Mouse (Mus musculus) midbrain, embryonic 13.5 days (tissue): Measurements from ENCODE around the gene Setdb1. TPM values are rescaled to one million over a fixed set of nuclear protein-coding genes. Genes with fewer than 3 reads are reported as not detected.
"Not testable (repeated sequence)": the region's sequence is repeated elsewhere in the genome, so short reads cannot be mapped to it uniquely, and the experiment has no call there.

Experiments used
- ATAC-seq: fragments of 200-750 bp; cut with Nextera tagmentation; 2 replicates; pipeline ENCODE4 v1.8.0; 2017; ENCODE audit warnings: mild to moderate bottlenecking, moderate TSS enrichment, moderate library complexity
- H3K27ac ChIP-seq: fragments of 300-500 bp; sonication (generic); 2 replicates; pipeline ENCODE4 v1.5.1; 2015; ENCODE audit warnings: inconsistent platforms, mild to moderate bottlenecking, moderate library complexity
- H3K27me3 ChIP-seq: fragments of 300-500 bp; sonication (generic); 2 replicates; pipeline ENCODE4 v1.6.1; 2015; ENCODE audit warnings: mild to moderate bottlenecking, inconsistent platforms
- H3K36me3 ChIP-seq: fragments of 300-500 bp; sonication (generic); 2 replicates; pipeline ENCODE4 v1.6.1; 2015; ENCODE audit warnings: mild to moderate bottlenecking, inconsistent platforms
- H3K4me1 ChIP-seq: fragments of 300-500 bp; sonication (generic); replicated peaks from 2 replicates; pipeline ENCODE4 v1.6.1; 2015; ENCODE audit warnings: inconsistent platforms
- H3K4me2 ChIP-seq: fragments of 300-500 bp; sonication (generic); replicated peaks from 2 replicates; pipeline ENCODE4 v1.6.1; 2015; ENCODE audit warnings: moderate library complexity, mild to moderate bottlenecking, inconsistent platforms
- H3K4me3 ChIP-seq: fragments of 300-500 bp; sonication (generic); replicated peaks from 2 replicates; pipeline ENCODE4 v1.5.1; 2015; ENCODE audit warnings: mild to moderate bottlenecking, inconsistent platforms
- H3K9ac ChIP-seq: fragments of 300-500 bp; sonication (generic); replicated peaks from 2 replicates; pipeline ENCODE4 v1.6.1; 2015; ENCODE audit warnings: mild to moderate bottlenecking, inconsistent platforms
- H3K9me3 ChIP-seq: fragments of 300-500 bp; sonication (generic); 2 replicates; pipeline ENCODE4 v1.6.1; 2016; ENCODE audit warnings: mild to moderate bottlenecking, inconsistent platforms
- WGBS: fragments of 180-500 bp; shearing (Covaris S2); methylation state at CpG from one replicate; pipeline ENCODE4 v1.1.7; 2015; 5-methylcytosine and 5-hydroxymethylcytosine counted together
- polyA plus RNA-seq: library from polyadenylated mRNA; unstranded; fragments of >200 nt; fragmentation: Nextera tagmentation; extraction: Ambion mirVana; gene quantifications from 2 replicates; pipeline ENCODE4 v1.2.1, GENCODE M21; 2015

The Setdb1 gene
- 45.7 and 49.9 TPM in 2 replicates for polyA plus RNA-seq

DNA sequence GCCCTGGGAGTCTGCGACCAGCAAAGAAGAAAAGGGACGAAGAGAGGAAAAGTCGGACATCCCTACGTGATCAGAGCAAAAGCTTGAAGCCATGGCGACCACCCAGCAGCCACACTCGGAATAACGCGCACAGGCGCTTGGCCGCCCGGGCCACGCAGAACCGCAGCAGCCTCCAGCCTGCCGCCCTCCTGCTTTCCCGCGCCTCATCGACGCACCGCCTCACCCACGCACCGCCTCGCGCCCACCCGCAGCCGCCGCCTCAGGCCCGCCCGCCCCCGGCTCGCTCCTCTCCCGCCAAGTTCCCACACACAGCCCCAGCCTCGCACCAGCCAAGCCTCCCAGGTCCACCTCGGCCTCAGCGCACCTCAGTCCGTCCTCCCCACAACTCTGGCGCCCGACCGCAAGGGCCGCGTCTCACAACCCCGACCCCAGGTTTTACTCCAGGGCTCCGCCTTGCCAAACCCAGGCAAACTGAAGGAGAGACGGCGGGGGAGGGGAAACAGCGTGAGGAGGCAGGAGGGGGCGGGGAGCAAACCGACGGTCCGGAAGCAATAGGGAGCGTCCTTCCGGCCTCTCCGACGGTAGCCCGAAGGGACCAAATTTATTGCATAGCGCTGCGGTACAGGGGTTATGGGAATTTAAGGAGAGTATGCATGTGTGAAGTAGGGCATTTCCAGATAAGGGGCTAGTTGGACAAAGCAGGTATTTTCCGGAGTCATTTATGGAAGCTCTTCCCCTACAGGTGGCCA lies at the start of gene Setdb1:
Gene Setdb1, minus strand, starts transcription at position 502 of the 749 bp plus-strand sequence.
- not testable (repeated sequence) for H3K27me3 ChIP-seq, H3K9me3 ChIP-seq, H3K4me1 ChIP-seq
- under 1% methylated on average over 36 of the region's 57 CpGs for WGBS
- ATAC-seq = peak; percentile 97
- 0 out of 2 replicates have a peak within 1 kb of the TSS, but pooled peaks have one; percentile 44 for H3K27ac ChIP-seq
- H3K4me2 ChIP-seq = peak within 1 kb of the TSS; percentile 54
- H3K36me3 ChIP-seq = peaks cover 19% of the 10 kb centered on the region
- peak within 1 kb of the TSS; percentile 54 for H3K4me3 ChIP-seq
- H3K9ac ChIP-seq = peak within 1 kb of the TSS; percentile 63

DNA sequence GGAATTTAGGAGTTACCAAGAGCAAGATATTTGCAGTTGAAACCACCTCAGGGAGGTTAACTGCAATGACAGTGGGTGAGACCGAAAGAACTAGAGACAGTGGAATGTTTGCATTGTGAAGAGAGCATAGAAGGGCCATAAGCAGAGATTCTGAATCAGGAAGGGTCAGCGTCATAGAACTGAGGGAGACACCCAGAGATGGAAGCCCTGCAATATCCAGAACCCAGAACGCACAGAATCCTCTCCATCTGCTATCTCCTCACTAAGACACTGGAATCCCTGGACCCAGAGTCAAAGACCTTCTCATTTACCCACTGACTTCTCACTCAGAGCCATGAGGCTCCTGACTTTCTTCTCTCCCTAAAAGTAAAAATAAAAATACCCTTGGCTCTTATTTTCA lies 45.7 kb upstream of the Setdb1 start, which contains the start of gene 4930558C23Rik:
Gene 4930558C23Rik, minus strand, starts transcription at position 101 of the 400 bp plus-strand sequence.
- Histone ChIP-seq H3K9me3 (no peaks in the 10 kb centered on the region), H3K4me2 (no peak within 1 kb of the TSS), H3K9ac (no peak within 1 kb of the TSS), H3K27me3 (no peaks in the 10 kb centered on the region), H3K27ac (no peak within 1 kb of the TSS), H3K4me1 (no peaks in the 10 kb centered on the region), H3K36me3 (no peaks in the 10 kb centered on the region), H3K4me3 (no peak within 1 kb of the TSS)
- 93% methylated on average over 3 of the region's 3 CpGs for WGBS
- ATAC-seq = no peak

DNA sequence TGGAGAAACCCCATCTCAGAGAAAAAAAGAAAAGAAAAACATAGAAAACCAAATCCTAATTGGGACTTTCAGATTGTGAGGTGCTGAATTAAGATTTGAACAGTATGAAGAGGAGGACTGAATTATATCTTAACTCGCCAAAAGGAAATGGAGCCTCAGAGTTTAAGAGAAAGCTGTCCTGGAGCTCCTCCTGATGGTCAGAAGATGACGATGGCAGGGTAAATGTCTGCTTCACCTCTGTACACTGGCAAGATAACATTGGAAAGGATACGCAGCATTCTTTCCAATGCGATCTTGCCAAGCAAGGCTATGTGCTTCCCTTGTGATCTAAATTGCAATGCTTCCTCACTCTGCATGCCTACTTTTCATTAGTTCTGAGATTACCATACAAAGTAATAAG lies 37.4 kb upstream of the Setdb1 start:
- no peak overlapping the region for H3K9ac ChIP-seq
- H3K36me3 ChIP-seq = no peaks in the 10 kb centered on the region
- H3K4me3 ChIP-seq = no peak overlapping the region
- H3K27me3 ChIP-seq = no peaks in the 10 kb centered on the region
- no peaks in the 10 kb centered on the region for H3K4me1 ChIP-seq
- no peak overlapping the region for H3K4me2 ChIP-seq
- peaks cover 5% of the 10 kb centered on the region; the same call in 1 of the 2 replicates for H3K9me3 ChIP-seq
- no peak overlapping the region for H3K27ac ChIP-seq
- WGBS = 91% methylated on average over 4 of the region's 4 CpGs
- no peak for ATAC-seq

DNA sequence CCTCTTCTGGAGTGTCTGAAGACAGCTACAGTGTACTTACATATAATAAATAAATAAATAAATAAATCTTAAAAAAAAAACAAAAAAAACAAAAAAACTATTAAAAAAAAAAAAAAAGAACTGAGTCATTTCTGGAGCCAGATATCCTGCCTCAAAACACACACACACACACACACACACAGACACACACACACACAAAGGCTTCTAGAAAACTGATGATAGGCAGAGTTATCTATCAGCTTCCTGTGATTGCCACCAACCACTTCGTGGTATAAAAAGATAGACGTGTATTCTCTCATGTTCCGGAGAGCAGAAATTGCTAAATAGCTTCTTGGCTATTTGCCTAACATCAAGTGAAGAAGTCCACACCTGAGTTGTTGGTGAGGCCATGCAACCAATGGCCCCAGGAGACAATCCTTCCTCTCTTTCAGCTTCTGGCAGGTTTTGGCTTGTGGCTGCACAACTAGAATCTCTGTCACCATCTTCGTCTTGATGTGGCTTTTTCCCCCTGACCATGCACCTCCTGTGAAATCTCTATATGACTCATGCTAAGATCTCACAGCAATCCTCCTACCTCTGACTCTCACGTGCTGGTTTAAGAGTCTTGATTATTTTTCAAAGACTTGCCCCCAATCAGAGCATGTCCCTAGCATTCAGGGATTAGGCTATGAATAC lies 28.5 kb upstream of the Setdb1 start:
- H3K9ac ChIP-seq = no peak overlapping the region
- no peak overlapping the region for H3K27ac ChIP-seq
- no peak overlapping the region for H3K4me3 ChIP-seq
- ATAC-seq = no peak
- WGBS = 92% methylated on average over 5 of the region's 5 CpGs
- no peaks in the 10 kb centered on the region for H3K9me3 ChIP-seq
- no peak overlapping the region for H3K4me2 ChIP-seq
- no peaks in the 10 kb centered on the region for H3K27me3 ChIP-seq
- H3K4me1 ChIP-seq = no peaks in the 10 kb centered on the region
- H3K36me3 ChIP-seq = no peaks in the 10 kb centered on the region

DNA sequence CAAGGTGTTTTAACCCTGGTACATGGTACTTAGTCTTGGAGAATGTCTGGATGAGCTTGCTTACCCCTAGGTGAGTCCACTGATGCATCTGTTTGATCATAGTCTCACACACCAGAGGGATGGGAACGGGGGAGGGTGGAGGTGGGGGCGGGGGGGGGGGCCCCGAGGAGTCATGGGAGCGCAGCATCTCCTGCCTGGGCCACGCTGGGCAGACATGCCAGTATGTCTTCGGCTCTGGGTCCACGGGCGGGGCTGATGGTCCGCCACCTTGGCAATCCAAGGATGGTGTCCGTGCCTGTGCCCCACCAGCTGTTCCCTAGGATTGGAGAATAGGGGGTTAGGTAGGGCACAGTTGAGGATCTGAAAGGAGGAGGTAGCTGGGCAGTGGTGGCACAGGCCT lies 16.2 kb upstream of the Setdb1 start:
- H3K27ac ChIP-seq = no peak overlapping the region
- peaks cover 9% of the 10 kb centered on the region for H3K9me3 ChIP-seq
- H3K36me3 ChIP-seq = no peaks in the 10 kb centered on the region
- ATAC-seq = no peak
- no peaks in the 10 kb centered on the region for H3K27me3 ChIP-seq
- no peak overlapping the region for H3K4me2 ChIP-seq
- no peak overlapping the region for H3K4me3 ChIP-seq
- 89% methylated on average over 10 of the region's 10 CpGs for WGBS
- no peak overlapping the region for H3K9ac ChIP-seq
- H3K4me1 ChIP-seq = no peaks in the 10 kb centered on the region

DNA sequence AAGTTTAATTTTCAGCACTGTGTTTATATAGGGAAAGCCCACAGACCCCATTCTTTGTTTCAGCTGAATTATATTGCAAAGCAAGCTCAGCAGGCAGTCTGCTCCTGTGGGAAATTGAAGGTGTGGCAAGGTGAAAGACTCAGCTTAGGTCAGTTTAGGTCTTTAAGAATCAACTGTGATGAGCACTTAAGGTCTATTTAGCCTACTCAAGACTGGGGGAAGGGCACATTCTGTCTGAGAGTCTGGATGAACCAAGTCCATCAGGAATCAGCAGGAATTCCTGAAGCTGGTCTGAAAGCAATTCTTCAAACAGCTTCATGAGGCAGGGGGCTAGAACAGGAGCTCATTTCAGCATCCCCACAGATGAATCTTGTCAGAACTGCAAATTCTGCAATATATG lies 13.1 kb upstream of the Setdb1 start:
- Histone ChIP-seq H3K4me3 (no peak overlapping the region), H3K9me3 (no peaks in the 10 kb centered on the region), H3K9ac (no peak overlapping the region), H3K27me3 (no peaks in the 10 kb centered on the region), H3K36me3 (no peaks in the 10 kb centered on the region), H3K4me2 (no peak overlapping the region), H3K27ac (no peak overlapping the region), H3K4me1 (no peaks in the 10 kb centered on the region)
- no peak for ATAC-seq

DNA sequence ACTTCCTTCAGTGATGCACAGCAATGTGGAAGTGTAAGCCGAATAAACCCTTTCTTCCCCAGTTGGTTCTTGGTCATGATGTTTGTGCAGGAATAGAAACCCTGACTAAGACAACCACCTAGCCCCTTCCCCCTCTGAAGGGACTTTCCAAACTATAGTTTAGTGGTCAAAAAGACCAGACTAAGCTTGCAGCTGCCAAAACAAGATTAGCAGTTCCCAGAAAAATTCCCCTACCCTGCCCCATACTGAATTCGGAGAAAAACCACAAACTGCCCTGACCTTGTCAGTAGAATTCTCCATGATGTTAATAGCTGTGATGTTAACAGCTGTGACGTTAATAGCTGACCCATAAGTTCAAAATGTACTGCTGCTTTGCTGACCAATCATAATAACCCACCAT lies 3.3 kb upstream of the Setdb1 start:
- not testable (repeated sequence) for H3K27me3 ChIP-seq, H3K9ac ChIP-seq, H3K27ac ChIP-seq, H3K9me3 ChIP-seq, H3K4me1 ChIP-seq, H3K36me3 ChIP-seq, H3K4me2 ChIP-seq, ATAC-seq, H3K4me3 ChIP-seq
- WGBS = 82% methylated on average over 3 of the region's 3 CpGs

DNA sequence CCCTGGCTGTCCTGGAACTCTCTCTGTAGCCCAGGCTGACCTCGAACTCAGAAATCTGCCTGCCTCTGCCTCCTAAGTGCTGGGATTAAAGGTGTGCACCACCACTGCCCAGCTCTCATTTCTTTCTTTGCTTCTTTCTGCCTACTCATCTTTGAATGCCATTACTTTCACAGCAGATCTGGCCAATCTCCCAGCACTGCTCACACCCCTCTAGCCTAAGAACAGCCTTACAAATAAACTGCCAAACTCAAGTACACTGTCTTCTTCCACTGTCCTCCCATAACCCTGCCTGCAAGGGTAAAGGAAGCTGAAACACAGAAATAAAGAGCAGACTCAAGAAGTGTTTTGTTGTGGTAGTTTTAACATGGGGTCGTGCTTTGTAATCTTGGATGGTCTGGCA lies 744 bp upstream of the Setdb1 start:
- Histone ChIP-seq H3K9me3 (no peaks in the 10 kb centered on the region), H3K36me3 (peaks cover 12% of the 10 kb centered on the region), H3K27ac (no peak overlapping the region), H3K4me3 (no peak overlapping the region), H3K4me2 (no peak overlapping the region), H3K4me1 (peaks cover 6% of the 10 kb centered on the region), H3K27me3 (no peaks in the 10 kb centered on the region), H3K9ac (no peak overlapping the region)
- peak; percentile 21; the same call in 1 of the 2 replicates for ATAC-seq
- 94% methylated on average over 2 of the region's 2 CpGs for WGBS

DNA sequence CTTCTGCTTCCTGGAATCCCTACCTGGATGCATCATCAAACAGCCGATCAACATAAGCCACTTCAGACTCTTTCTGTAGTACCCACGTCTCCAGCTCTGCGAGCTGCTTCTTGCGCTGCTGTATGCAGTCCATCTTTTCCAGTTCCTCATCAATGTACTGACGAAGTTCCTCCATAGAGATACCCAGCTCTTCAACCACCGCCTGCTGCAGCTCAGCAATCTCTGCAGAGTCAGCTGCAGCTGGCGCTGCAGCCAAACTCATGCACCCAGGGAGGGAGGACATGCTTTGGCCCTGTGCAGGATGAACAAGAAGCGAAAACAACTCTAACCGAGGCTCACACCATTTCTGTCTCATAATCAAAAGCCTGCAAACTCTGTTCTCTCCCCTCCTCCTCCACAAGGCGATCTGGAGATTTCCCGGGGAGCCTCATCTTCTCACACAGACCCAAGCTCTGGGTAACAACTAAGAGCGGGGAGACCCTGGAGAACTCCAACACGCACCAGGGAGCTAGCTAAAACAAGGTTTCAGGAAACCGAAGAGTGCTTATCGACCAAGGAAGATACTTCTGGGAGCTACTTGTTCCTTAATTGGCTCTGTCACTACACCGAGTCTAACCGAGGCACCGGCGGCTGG lies 974 bp downstream of the Setdb1 start:
- WGBS = 43% methylated on average over 9 of the region's 19 CpGs

DNA sequence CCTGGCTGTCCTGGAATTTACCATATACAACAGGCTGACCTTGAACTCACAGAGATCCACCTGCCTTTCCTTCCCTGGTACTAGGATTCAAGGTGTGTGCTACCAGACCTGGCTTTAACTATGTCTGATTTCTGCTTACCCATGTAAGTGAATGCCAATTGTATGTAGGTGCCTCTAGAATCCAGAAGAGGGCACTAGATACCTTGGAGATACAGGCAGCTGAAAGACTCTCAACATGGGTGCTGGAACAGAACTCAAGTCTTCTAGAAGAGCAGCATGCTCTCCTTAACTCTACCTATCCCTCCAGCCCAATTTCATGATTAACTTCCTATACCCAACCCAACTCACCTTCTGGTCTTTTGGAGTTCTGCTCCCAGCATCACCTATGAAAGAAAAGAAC lies 7.5 kb downstream of the Setdb1 start:
- Histone ChIP-seq H3K9me3 (no peaks in the 10 kb centered on the region), H3K4me1 (no peaks in the 10 kb centered on the region), H3K27me3 (no peaks in the 10 kb centered on the region), H3K4me2 (no peak overlapping the region), H3K9ac (no peak overlapping the region), H3K27ac (no peak overlapping the region), H3K4me3 (no peak overlapping the region), H3K36me3 (peaks cover 87% of the 10 kb centered on the region)
- ATAC-seq = no peak

More for the DNA sequence above, 974 bp downstream of the Setdb1 start:
- not testable (repeated sequence) for H3K4me1 ChIP-seq, H3K27ac ChIP-seq, H3K9ac ChIP-seq, H3K9me3 ChIP-seq, H3K27me3 ChIP-seq, ATAC-seq
- Histone ChIP-seq H3K36me3 (peaks cover 26% of the 10 kb centered on the region), H3K4me2 (peak overlapping the region; percentile 54), H3K4me3 (peak overlapping the region; percentile 54)

DNA sequence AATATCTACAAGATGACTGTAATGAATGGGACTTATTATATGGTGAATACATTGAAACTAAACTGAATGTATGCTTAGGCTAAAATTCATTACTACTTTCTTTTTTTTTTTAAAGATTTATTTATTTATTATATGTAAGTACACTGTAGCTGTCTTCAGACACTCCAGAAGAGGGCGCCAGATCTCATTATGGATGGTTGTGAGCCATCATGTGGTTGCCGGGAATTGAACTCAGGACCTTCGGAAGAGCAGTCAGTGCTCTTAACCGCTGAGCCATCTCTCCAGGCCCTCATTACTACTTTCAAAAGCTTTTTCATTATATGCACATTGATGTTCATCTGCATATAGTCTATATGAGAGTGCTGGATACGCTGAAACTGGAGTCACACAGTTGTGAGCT lies 8.7 kb downstream of the Setdb1 start:
- H3K4me1 ChIP-seq, H3K4me3 ChIP-seq, H3K27me3 ChIP-seq, H3K4me2 ChIP-seq, ATAC-seq, H3K9me3 ChIP-seq, H3K9ac ChIP-seq, H3K27ac ChIP-seq: not testable (repeated sequence)
- H3K36me3 ChIP-seq = peaks cover 88% of the 10 kb centered on the region
- 90% methylated on average over 5 of the region's 5 CpGs for WGBS

DNA sequence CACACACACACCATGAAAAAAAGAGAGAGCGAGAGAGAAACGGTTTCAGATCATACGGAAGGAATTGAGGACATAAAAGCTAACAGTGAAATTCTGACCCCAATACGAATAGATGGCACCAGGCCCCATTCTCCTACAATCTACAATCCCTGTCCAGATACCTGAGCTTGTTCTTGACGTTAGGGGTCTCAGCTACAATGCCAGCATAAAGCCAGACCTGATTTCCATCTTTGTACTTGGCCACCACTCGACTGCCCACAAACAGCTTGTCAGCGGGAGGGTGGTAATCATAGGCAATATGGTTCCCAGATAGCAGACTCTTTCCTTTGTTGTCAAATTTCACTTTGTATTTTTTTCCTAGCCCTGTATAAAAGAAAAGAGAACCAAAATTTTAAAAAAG lies 10.5 kb downstream of the Setdb1 start:
- no peak overlapping the region for H3K4me2 ChIP-seq
- no peak overlapping the region for H3K27ac ChIP-seq
- no peaks in the 10 kb centered on the region for H3K9me3 ChIP-seq
- no peaks in the 10 kb centered on the region for H3K27me3 ChIP-seq
- no peaks in the 10 kb centered on the region for H3K4me1 ChIP-seq
- H3K4me3 ChIP-seq = no peak overlapping the region
- H3K9ac ChIP-seq = no peak overlapping the region
- peaks cover 88% of the 10 kb centered on the region for H3K36me3 ChIP-seq
- WGBS = 94% methylated on average over 7 of the region's 7 CpGs
- no peak for ATAC-seq
